Mouse (Mus musculus): ENCODE data around the gene Gm38431. TPM values are rescaled to one million over a fixed set of nuclear protein-coding genes. Genes with fewer than 3 reads are reported as not detected.
A peak's percentile ranks its signal among the peaks of the same experiment; 100 is the strongest.

Gm38431 gene
- polyA plus RNA-seq, 1 experiment from 2014 or later, result 3.1 TPM

DNA sequence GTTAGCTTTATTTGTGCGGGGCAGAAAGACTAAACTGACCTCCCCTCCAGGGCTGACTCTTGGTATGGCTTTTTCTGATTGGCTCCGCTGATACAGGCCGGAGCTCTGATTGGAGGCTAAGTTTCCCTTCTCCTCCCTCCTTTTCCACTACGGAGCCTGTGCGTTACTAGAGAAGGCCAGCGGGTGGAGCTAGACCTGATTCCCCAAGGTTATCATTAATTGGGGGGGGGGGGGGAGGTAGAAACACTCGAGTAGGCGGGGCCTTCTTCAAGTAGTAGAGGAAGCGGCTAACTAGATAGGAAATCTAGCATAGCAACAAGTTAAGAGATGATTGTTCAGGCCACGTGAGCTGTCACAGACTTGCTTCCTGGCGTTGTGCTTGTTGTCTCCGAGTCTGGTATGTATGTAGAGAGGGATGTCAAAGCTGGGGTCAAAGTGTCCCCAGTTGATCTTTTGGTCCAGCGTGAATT is 61.0 kb downstream of the Gm38431 start:
- under 1% methylated on average over 13 of the region's 13 CpGs for WGBS
- ATAC-seq (ENCODE audit: low FRiP score, low TSS enrichment), result peak; percentile 45
- H3K9ac ChIP-seq (ENCODE audit: low read depth, low read length), result 0 out of 2 replicates have a peak overlapping the region, but pooled peaks have one; percentile 45
- H3K36me3 ChIP-seq (ENCODE audit: control insufficient read depth, insufficient read depth, low read length), result no peaks in the 10 kb centered on the region
- no peak overlapping the region for H3K27ac ChIP-seq (ENCODE audit: low read depth, low read length)
- peaks cover 39% of the 10 kb centered on the region for H3K4me1 ChIP-seq (ENCODE audit: control insufficient read depth, insufficient read depth, low read length)
- H3K9me3 ChIP-seq (ENCODE audit: control insufficient read depth, low read length), result no peaks in the 10 kb centered on the region
- peak overlapping the region; percentile 47 for H3K4me3 ChIP-seq (ENCODE audit: low read length)
- H3K4me2 ChIP-seq (replicated peaks; ENCODE audit: low read depth, low read length), result peak overlapping the region; percentile 64
- peaks cover 58% of the 10 kb centered on the region for H3K27me3 ChIP-seq (ENCODE audit: control insufficient read depth, insufficient read depth, low read length)

DNA sequence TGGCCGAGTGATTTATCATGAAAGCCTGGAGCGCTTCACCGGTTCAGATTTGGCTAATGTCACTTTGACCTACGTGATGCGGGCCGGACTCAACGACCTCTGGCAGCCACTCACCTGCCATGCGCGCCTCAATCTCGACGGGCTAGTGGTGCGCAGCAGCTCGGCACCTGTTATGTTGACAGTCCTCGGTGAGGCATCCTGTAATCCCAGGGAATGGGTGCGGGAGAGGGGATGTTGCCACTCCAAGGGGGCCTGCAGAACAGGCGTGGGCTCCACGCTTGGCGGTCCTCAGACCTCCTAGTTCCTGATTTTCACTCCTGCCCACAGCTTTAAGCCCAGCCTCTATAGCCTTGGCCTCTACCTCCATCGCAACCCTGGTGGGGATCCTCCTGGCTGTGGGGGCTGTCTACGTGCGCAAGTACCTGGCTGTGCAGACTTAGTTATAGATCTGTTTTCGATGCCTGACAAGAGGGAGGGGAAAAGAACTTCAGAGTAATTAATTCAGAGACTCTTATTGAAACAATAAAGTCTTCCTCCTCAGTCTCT is 61.7 kb downstream of the Gm38431 start:
- H3K4me2 ChIP-seq (replicated peaks; ENCODE audit: low read depth, low read length), result peak overlapping the region; percentile 64
- WGBS, result 21% methylated on average over 22 of the region's 22 CpGs
- peaks cover 51% of the 10 kb centered on the region for H3K27me3 ChIP-seq (ENCODE audit: control insufficient read depth, insufficient read depth, low read length)
- H3K27ac ChIP-seq (ENCODE audit: low read depth, low read length), result no peak overlapping the region
- no peak overlapping the region for H3K9ac ChIP-seq (ENCODE audit: low read depth, low read length)
- ATAC-seq (ENCODE audit: low FRiP score, low TSS enrichment), result no peak
- no peaks in the 10 kb centered on the region for H3K9me3 ChIP-seq (ENCODE audit: control insufficient read depth, low read length)
- H3K4me3 ChIP-seq (ENCODE audit: low read length), result peak overlapping the region; percentile 47; the same call in 1 of the 2 replicates
- H3K36me3 ChIP-seq (ENCODE audit: control insufficient read depth, insufficient read depth, low read length), result no peaks in the 10 kb centered on the region
- H3K4me1 ChIP-seq (ENCODE audit: control insufficient read depth, insufficient read depth, low read length), result peaks cover 39% of the 10 kb centered on the region

DNA sequence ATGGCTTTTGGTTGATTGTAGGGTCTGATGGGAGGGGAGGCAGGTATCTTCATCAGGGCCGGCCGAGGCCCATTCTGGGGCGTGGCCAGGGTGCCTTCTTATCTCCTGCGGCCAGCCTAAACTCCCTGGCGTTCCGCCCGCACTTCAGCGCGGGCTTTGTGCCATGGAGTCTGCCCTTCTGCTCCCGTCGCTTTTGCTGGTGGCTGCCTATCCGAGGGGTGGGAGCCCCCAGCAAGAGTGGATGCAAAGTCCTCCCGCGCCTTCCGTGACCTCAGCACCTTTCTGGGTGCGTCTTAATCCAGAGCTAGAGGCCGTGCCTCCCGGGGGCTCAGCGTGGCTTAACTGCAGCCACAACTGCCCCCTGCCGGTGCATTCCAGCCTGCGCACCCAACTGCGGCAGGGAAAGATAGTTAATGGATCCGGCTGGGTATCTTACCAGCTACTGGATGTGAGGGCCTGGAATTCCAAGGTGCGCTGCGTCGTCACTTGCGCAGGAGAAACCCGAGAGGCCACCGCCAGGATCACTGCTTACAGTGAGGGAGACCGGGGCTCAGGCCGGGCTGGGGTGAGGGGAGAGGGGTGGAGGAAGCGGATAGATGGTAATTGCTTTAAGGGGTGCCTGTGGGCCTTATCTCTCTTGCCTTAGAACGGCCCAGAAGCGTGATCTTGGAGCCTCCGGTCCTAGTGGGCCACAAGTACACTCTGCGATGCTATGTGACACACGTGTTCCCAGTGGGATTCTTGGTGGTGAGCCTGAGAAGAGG is 62.3 kb downstream of the Gm38431 start, which contains the start of gene Icam4:
Gene Icam4, plus strand, starts transcription at position 83 of the 764 bp plus-strand sequence.
- ATAC-seq (ENCODE audit: low FRiP score, low TSS enrichment), result peak; percentile 41
- Histone ChIP-seq H3K27ac (ENCODE audit: low read depth, low read length) (no peak within 1 kb of the TSS), H3K9me3 (ENCODE audit: control insufficient read depth, low read length) (no peaks in the 10 kb centered on the region), H3K4me2 (replicated peaks; ENCODE audit: low read depth, low read length) (peak within 1 kb of the TSS; percentile 64), H3K4me1 (ENCODE audit: control insufficient read depth, insufficient read depth, low read length) (peaks cover 33% of the 10 kb centered on the region), H3K36me3 (ENCODE audit: control insufficient read depth, insufficient read depth, low read length) (no peaks in the 10 kb centered on the region), H3K9ac (ENCODE audit: low read depth, low read length) (peak within 1 kb of the TSS; percentile 5; the same call in 1 of the 2 replicates), H3K4me3 (ENCODE audit: low read length) (peak within 1 kb of the TSS; percentile 25), H3K27me3 (ENCODE audit: control insufficient read depth, insufficient read depth, low read length) (peaks cover 45% of the 10 kb centered on the region)
- 4% methylated on average over 37 of the region's 37 CpGs for WGBS

DNA sequence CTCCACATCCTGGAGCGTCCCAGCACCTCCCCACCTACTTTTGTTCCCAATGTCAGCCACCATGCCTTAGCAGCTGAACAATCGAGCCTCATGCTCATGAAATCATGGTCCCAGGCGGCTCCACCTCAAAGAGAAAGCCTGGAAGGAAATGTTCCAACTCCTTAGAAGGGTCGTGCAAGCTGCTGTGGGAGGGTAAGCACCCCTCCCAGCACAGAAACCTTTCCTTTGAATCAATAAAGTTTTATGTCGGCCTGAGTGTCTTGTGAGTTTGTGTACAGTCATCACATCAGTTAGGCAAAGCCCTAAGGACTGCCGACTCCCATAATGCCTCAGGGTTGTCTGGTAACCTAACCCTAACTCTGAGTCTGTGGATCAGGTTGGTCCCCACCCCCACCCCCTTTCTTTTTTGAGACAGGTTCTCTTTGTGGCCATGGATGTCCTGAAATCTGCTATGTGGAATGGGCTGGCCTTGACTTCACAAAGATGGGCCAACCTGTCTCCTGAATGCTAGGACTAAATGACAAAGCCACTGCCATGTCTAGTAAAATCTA is 63.2 kb downstream of the Gm38431 start:
- H3K4me2 ChIP-seq (replicated peaks; ENCODE audit: low read depth, low read length), result no peak overlapping the region
- no peak overlapping the region for H3K4me3 ChIP-seq (ENCODE audit: low read length)

DNA sequence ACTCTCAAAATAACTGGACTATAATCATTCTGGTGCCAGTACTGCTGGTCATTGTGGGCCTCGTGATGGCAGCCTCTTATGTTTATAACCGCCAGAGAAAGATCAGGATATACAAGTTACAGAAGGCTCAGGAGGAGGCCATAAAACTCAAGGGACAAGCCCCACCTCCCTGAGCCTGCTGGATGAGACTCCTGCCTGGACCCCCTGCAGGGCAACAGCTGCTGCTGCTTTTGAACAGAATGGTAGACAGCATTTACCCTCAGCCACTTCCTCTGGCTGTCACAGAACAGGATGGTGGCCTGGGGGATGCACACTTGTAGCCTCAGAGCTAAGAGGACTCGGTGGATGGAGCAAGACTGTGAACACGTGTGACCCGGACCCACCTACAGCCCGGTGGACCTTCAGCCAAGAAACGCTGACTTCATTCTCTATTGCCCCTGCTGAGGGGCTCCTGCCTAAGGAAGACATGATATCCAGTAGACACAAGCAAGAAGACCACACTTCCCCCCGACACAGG is 64.0 kb downstream of the Gm38431 start:
- no peaks in the 10 kb centered on the region for H3K9me3 ChIP-seq (ENCODE audit: control insufficient read depth, low read length)
- no peak overlapping the region for H3K4me2 ChIP-seq (replicated peaks; ENCODE audit: low read depth, low read length)
- H3K9ac ChIP-seq (ENCODE audit: low read depth, low read length), result no peak overlapping the region
- peaks cover 29% of the 10 kb centered on the region for H3K27me3 ChIP-seq (ENCODE audit: control insufficient read depth, insufficient read depth, low read length)
- no peaks in the 10 kb centered on the region for H3K36me3 ChIP-seq (ENCODE audit: control insufficient read depth, insufficient read depth, low read length)
- no peak overlapping the region for H3K27ac ChIP-seq (ENCODE audit: low read depth, low read length)
- ATAC-seq (ENCODE audit: low FRiP score, low TSS enrichment), result no peak
- 52% methylated on average over 8 of the region's 8 CpGs for WGBS
- peaks cover 27% of the 10 kb centered on the region for H3K4me1 ChIP-seq (ENCODE audit: control insufficient read depth, insufficient read depth, low read length)
- H3K4me3 ChIP-seq (ENCODE audit: low read length), result no peak overlapping the region

More for the DNA sequence above, 63.2 kb downstream of the Gm38431 start:
- Histone ChIP-seq H3K27ac (ENCODE audit: low read depth, low read length) (no peak overlapping the region), H3K4me1 (ENCODE audit: control insufficient read depth, insufficient read depth, low read length) (peaks cover 32% of the 10 kb centered on the region), H3K9ac (ENCODE audit: low read depth, low read length) (no peak overlapping the region), H3K9me3 (ENCODE audit: control insufficient read depth, low read length) (no peaks in the 10 kb centered on the region), H3K27me3 (ENCODE audit: control insufficient read depth, insufficient read depth, low read length) (peaks cover 37% of the 10 kb centered on the region), H3K36me3 (ENCODE audit: control insufficient read depth, insufficient read depth, low read length) (no peaks in the 10 kb centered on the region)
- WGBS, result 57% methylated on average over 6 of the region's 6 CpGs
- no peak for ATAC-seq (ENCODE audit: low FRiP score, low TSS enrichment)

GRCm38 (mm10) chr9:21026849-21027248 is 64.9 kb downstream of the Gm38431 start:
- Histone ChIP-seq H3K4me3 (ENCODE audit: low read length) (no peak overlapping the region), H3K9ac (ENCODE audit: low read depth, low read length) (no peak overlapping the region), H3K4me2 (replicated peaks; ENCODE audit: low read depth, low read length) (no peak overlapping the region), H3K9me3 (ENCODE audit: control insufficient read depth, low read length) (no peaks in the 10 kb centered on the region), H3K4me1 (ENCODE audit: control insufficient read depth, insufficient read depth, low read length) (peaks cover 17% of the 10 kb centered on the region), H3K27me3 (ENCODE audit: control insufficient read depth, insufficient read depth, low read length) (peaks cover 19% of the 10 kb centered on the region), H3K27ac (ENCODE audit: low read depth, low read length) (no peak overlapping the region), H3K36me3 (ENCODE audit: control insufficient read depth, insufficient read depth, low read length) (no peaks in the 10 kb centered on the region)
- WGBS, result 80% methylated on average over 12 of the region's 12 CpGs
- ATAC-seq (ENCODE audit: low FRiP score, low TSS enrichment), result no peak

- WGBS, result 70% methylated on average over 19 of the region's 19 CpGs
- H3K4me1 ChIP-seq (ENCODE audit: control insufficient read depth, insufficient read depth, low read length), result peaks cover 11% of the 10 kb centered on the region
- no peak overlapping the region for H3K4me3 ChIP-seq (ENCODE audit: low read length)
- no peak overlapping the region for H3K4me2 ChIP-seq (replicated peaks; ENCODE audit: low read depth, low read length)
- H3K9me3 ChIP-seq (ENCODE audit: control insufficient read depth, low read length), result no peaks in the 10 kb centered on the region
- ATAC-seq (ENCODE audit: low FRiP score, low TSS enrichment), result no peak
- peaks cover 15% of the 10 kb centered on the region for H3K27me3 ChIP-seq (ENCODE audit: control insufficient read depth, insufficient read depth, low read length)
- H3K27ac ChIP-seq (ENCODE audit: low read depth, low read length), result no peak overlapping the region
- no peaks in the 10 kb centered on the region for H3K36me3 ChIP-seq (ENCODE audit: control insufficient read depth, insufficient read depth, low read length)
- no peak overlapping the region for H3K9ac ChIP-seq (ENCODE audit: low read depth, low read length)
Observed at GRCm38 (mm10) chr9:21025258-21025810, 66.5 kb downstream of the Gm38431 start.

GRCm38 (mm10) chr9:21022726-21023125 is 69.1 kb downstream of the Gm38431 start:
- Histone ChIP-seq H3K4me2 (replicated peaks; ENCODE audit: low read depth, low read length) (no peak overlapping the region), H3K9me3 (ENCODE audit: control insufficient read depth, low read length) (no peaks in the 10 kb centered on the region), H3K4me3 (ENCODE audit: low read length) (no peak overlapping the region), H3K9ac (ENCODE audit: low read depth, low read length) (no peak overlapping the region), H3K36me3 (ENCODE audit: control insufficient read depth, insufficient read depth, low read length) (no peaks in the 10 kb centered on the region), H3K27ac (ENCODE audit: low read depth, low read length) (no peak overlapping the region), H3K27me3 (ENCODE audit: control insufficient read depth, insufficient read depth, low read length) (peaks cover 10% of the 10 kb centered on the region), H3K4me1 (ENCODE audit: control insufficient read depth, insufficient read depth, low read length) (no peaks in the 10 kb centered on the region)
- WGBS, result 76% methylated on average over 1 of the region's 1 CpGs
- no peak for ATAC-seq (ENCODE audit: low FRiP score, low TSS enrichment)

Measured in kidney, embryonic 14.5 days (tissue).